Mouse (Mus musculus): ENCODE measurements around the gene Npnt.

DNA sequence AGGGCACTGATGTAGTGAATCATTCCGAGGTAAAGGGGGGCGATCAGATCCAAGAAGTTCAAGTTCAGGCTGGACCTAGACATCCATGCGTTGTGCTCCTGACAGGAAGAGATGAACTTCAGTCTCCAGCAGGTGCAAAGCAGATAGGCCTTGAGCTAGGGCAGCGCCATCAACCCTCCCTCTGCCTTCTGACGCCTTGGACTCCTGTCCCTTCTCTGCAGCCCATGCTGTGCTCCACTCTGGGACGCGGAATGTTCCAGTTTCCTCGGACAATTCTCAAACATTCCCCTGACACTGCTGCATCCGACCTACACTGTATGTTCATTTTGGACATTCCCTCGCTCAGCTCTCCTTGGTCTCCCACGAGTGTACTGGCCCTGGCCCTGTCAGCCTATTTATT lies 30.9 kb downstream of the Npnt start:
- no peak for TF ChIP-seq GATA1 (IDR thresholded peaks at IDR 0.05; ENCODE audit: borderline replicate concordance, low read length)
- TF ChIP-seq FLI1 (IDR thresholded peaks at IDR 0.05; ENCODE audit: low read length) = no peak
